9 mouse cellular contexts compared by ENCODE assay signal in the genomic region with DNA sequence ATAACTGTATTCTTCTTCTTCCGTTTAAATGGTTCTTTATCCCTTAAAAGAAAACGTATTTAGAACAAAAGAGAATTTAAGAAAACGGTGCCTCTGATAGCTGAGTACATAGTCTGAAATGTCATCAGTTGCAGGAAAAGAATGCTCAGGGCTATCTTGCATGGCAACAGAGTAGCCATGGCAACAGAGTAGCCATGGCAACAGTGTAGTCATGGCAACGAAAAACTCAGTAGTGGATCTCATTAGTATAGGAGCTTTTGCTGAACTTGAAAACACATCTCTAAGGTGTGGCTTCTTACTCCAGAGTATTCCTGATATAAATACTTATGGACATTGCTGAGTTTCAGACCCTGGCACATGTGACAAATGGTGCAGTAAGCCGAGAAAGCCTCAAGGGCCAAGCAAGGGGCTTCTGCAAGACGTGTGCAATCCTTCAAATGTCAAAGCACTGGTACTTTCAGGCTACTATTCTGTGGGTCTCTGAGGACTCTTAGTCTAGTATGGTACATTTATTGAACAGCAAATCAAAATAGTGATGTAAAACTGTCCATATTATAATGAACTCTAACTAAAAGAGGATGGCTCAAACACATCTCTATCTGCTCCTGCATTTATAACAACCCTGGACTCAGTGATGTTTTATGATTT.
DNase-seq lines count a peak whose midpoint lies in the region; ATAC-seq lines count a peak whose summit lies in the region.
"Had no signal": no experiment of that assay in that cellular context is flagged by ENCODE, and none has a peak within 500 bp of the region (broad histone marks: within the 10 kb centered on the region; RNA-seq: fewer than 3 reads in every experiment).

No protein-coding gene starts in this region.

- WGBS in forebrain, embryonic 15.5 days: 15% methylated on average over 6 of the region's 6 CpGs
- 19% methylated on average over 6 of the region's 6 CpGs for WGBS in neural tube, embryonic 13.5 days
- WGBS in liver, embryonic 12.5 days (ENCODE audit: insufficient replicate concordance): 55% methylated on average over 6 of the region's 6 CpGs

- H3K27me3 ChIP-seq in forebrain, embryonic 15.5 days: no peaks in the 10 kb centered on the region
- no peaks in the 10 kb centered on the region for H3K27me3 ChIP-seq in neural tube, embryonic 13.5 days
- no peaks in the 10 kb centered on the region for H3K27me3 ChIP-seq in liver, embryonic 12.5 days (replicated peaks)

- H3K4me1 ChIP-seq in forebrain, embryonic 15.5 days: peaks cover 26% of the 10 kb centered on the region
- peaks cover 28% of the 10 kb centered on the region for H3K4me1 ChIP-seq in neural tube, embryonic 13.5 days (replicated peaks)
- H3K4me1 ChIP-seq in liver, embryonic 12.5 days: no peaks in the 10 kb centered on the region

- H3K36me3 ChIP-seq in forebrain, embryonic 15.5 days: no peaks in the 10 kb centered on the region
- no peaks in the 10 kb centered on the region for H3K36me3 ChIP-seq in neural tube, embryonic 13.5 days
- H3K36me3 ChIP-seq in liver, embryonic 12.5 days: no peaks in the 10 kb centered on the region

- no peaks in the 10 kb centered on the region for H3K9me3 ChIP-seq in forebrain, embryonic 15.5 days
- H3K9me3 ChIP-seq in neural tube, embryonic 13.5 days: no peaks in the 10 kb centered on the region
- no peaks in the 10 kb centered on the region for H3K9me3 ChIP-seq in liver, embryonic 12.5 days (replicated peaks)

- peak; percentile 41 to 66 for DNase-seq in kidney, postnatal 4 days
- no peak for DNase-seq in kidney, postnatal 14 days
- peak; percentile 55 to 58 for DNase-seq in layer of hippocampus, postnatal 36 days

- no peak overlapping the region for H3K4me2 ChIP-seq in forebrain, embryonic 15.5 days (replicated peaks)
- H3K4me2 ChIP-seq in neural tube, embryonic 13.5 days: no peak overlapping the region
- H3K4me2 ChIP-seq in liver, embryonic 12.5 days: no peak overlapping the region

- H3K27ac ChIP-seq in forebrain, embryonic 15.5 days (replicated peaks): peak overlapping the region; percentile 47
- peak overlapping the region; percentile 64 for H3K27ac ChIP-seq in neural tube, embryonic 13.5 days (replicated peaks)
- no peak overlapping the region for H3K27ac ChIP-seq in liver, embryonic 12.5 days
- H3K27ac ChIP-seq: macrophage had no signal

- ATAC-seq in forebrain, embryonic 15.5 days (replicated peaks): peak; percentile 93
- ATAC-seq in neural tube, embryonic 13.5 days (ENCODE audit: low read depth): peak; percentile 94
- ATAC-seq in megakaryocyte, adult 5-6 weeks (ENCODE audit: poor library complexity, severe bottlenecking): no peak
- ATAC-seq in liver, embryonic 12.5 days: no peak
- no peak for ATAC-seq in erythroblast, adult 5-6 weeks (replicated peaks; ENCODE audit: low FRiP score, poor library complexity, severe bottlenecking)

- no peak overlapping the region for H3K9ac ChIP-seq in forebrain, embryonic 15.5 days (replicated peaks)
- H3K9ac ChIP-seq in neural tube, embryonic 13.5 days: no peak overlapping the region
- H3K9ac ChIP-seq in liver, embryonic 12.5 days: no peak overlapping the region

- no peak overlapping the region for H3K4me3 ChIP-seq in forebrain, embryonic 15.5 days
- no peak overlapping the region for H3K4me3 ChIP-seq in neural tube, embryonic 13.5 days
- no peak overlapping the region for H3K4me3 ChIP-seq in liver, embryonic 12.5 days

Comparison
In these comparisons a context has a peak if more than half of its experiments do, and no peak if none do; other contexts are left out.
1. ATAC-seq: peak in forebrain, embryonic 15.5 days (single experiment) and neural tube, embryonic 13.5 days (single experiment); none in megakaryocyte, adult 5-6 weeks (single experiment), liver, embryonic 12.5 days (single experiment) and erythroblast, adult 5-6 weeks (single experiment).